Mouse (Mus musculus): ENCODE data around the gene Gpr85.

- TF ChIP-seq EP300 (optimal IDR thresholded peaks at IDR 0.05), result no peak
- no peak for TF ChIP-seq CTCF (IDR thresholded peaks at IDR 0.05; ENCODE audit: low read depth)
These were observed 43.2 kb upstream of the Gpr85 start for GRCm38 (mm10) chr6:13882919-13883318.

Measured in stomach, postnatal 0 days (tissue).